19 mouse cellular contexts compared by ENCODE assay signal in the genomic region with DNA sequence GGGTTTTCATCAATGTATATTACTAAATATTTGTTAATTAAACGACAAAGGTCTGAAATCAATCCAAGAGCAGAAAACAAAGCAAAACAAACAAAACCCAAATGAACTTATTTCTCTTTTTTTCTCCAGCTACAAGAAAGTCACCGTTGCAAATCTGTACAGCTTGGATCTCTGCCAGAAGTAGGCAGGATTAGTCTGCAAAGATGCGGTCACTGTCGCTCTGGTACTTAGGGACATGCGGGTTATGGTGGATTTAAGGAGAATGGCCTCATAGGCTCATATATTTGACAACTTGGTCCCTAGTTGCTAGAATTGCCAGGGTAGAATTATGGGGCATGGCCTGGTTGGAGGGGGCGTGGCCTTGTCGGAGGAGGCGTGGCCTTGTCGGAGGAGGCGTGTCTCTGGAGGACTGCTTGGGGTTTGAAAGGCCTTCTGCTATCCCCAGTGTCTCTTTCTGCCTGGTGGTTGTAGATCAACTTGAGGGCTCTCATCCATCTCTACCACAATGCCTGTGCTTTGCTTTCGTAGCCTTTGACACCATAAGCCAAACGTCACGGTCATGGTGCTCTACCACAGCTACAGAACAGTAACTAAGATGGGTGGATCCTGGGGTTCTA. TPM values are rescaled to one million over a fixed set of nuclear protein-coding genes. Genes with fewer than 3 reads are reported as not detected.
DNase-seq lines count a peak whose midpoint lies in the region; ATAC-seq and TF ChIP-seq lines count a peak whose summit lies in the region.
"Had no signal": no experiment of that assay in that cellular context is flagged by ENCODE, and none has a peak within 500 bp of the region (broad histone marks: within the 10 kb centered on the region; RNA-seq: fewer than 3 reads in every experiment).

No protein-coding gene starts in this region.

- peak; percentile 29 for DNase-seq in CD4-positive, CD25-positive, alpha-beta regulatory T cell, adult 2 months (ENCODE audit: low read depth, low spot score)
- DNase-seq in neural tube, embryonic 11.5 days (ENCODE audit: low spot score): peak; percentile 42
- DNase-seq in neural tube, embryonic 10.5 days (ENCODE audit: extremely low spot score, low spot score): no peak
- DNase-seq in liver, embryonic 13.5 days: peak; percentile 10
- DNase-seq in testis, postnatal 14 days (ENCODE audit: low spot score): peak; percentile 17
- DNase-seq in forebrain, embryonic 14.5 days (ENCODE audit: low spot score): no peak
- no peak for DNase-seq in left cerebral cortex, adult 2 months (ENCODE audit: extremely low spot score in 1 of 2, low spot score in 2 of 2)
- DNase-seq: cerebellum, adult 9-11 months; lung, adult 18-20 months; lung, postnatal 36 days; spleen, adult 18-20 months; thymus, postnatal 14 days had no signal

- no peak overlapping the region for H3K9ac ChIP-seq in neural tube, embryonic 11.5 days (ENCODE audit: low read length)
- no peak overlapping the region for H3K9ac ChIP-seq in liver, embryonic 13.5 days
- H3K9ac ChIP-seq in forebrain, embryonic 14.5 days (ENCODE audit: low read length): no peak overlapping the region
- H3K9ac ChIP-seq: embryonic facial prominence, embryonic 15.5 days; forebrain, embryonic 12.5 days; limb, embryonic 12.5 days; midbrain, embryonic 12.5 days had no signal

- no peak overlapping the region for H3K4me2 ChIP-seq in neural tube, embryonic 11.5 days (ENCODE audit: low read depth)
- H3K4me2 ChIP-seq in liver, embryonic 13.5 days: no peak overlapping the region
- no peak overlapping the region for H3K4me2 ChIP-seq in forebrain, embryonic 14.5 days (ENCODE audit: low read length)
- H3K4me2 ChIP-seq: embryonic facial prominence, embryonic 15.5 days; forebrain, embryonic 12.5 days; limb, embryonic 12.5 days; midbrain, embryonic 12.5 days had no signal

- ATAC-seq in CD4-positive, CD25-positive, alpha-beta regulatory T cell, adult 4 months: no peak
- ATAC-seq in neural tube, embryonic 11.5 days (ENCODE audit: insufficient read depth, low FRiP score, low TSS enrichment): peak; percentile 55; the same call in 1 of the 2 replicates
- ATAC-seq in liver, embryonic 13.5 days (ENCODE audit: low read depth): no peak
- no peak for ATAC-seq in forebrain, embryonic 14.5 days
- ATAC-seq: intestine, embryonic 16.5 days; Patski had no signal

- intact Hi-C loops in left cerebral cortex, adult 2 months (cut with DNase I): no loop called here

- H3K27me3 ChIP-seq in neural tube, embryonic 11.5 days (ENCODE audit: control insufficient read depth, insufficient read depth, low read length): no peaks in the 10 kb centered on the region
- H3K27me3 ChIP-seq in liver, embryonic 13.5 days: no peaks in the 10 kb centered on the region
- no peaks in the 10 kb centered on the region for H3K27me3 ChIP-seq in forebrain, embryonic 14.5 days (replicated peaks; ENCODE audit: control insufficient read depth, insufficient read depth, low read length)
- H3K27me3 ChIP-seq: embryonic facial prominence, embryonic 15.5 days; forebrain, embryonic 12.5 days; limb, embryonic 12.5 days; midbrain, embryonic 12.5 days; Patski had no signal

- H3K4me3 ChIP-seq in neural tube, embryonic 11.5 days (ENCODE audit: low read depth, low read length): no peak overlapping the region
- H3K4me3 ChIP-seq in liver, embryonic 13.5 days (replicated peaks): no peak overlapping the region
- no peak overlapping the region for H3K4me3 ChIP-seq in forebrain, embryonic 14.5 days (ENCODE audit: low read depth, low read length)
- no peak overlapping the region for H3K4me3 ChIP-seq in left cerebral cortex, adult 2 months
- H3K4me3 ChIP-seq: embryonic facial prominence, embryonic 15.5 days; forebrain, embryonic 12.5 days; limb, embryonic 12.5 days; midbrain, embryonic 12.5 days had no signal

- no peaks in the 10 kb centered on the region for H3K36me3 ChIP-seq in neural tube, embryonic 11.5 days (ENCODE audit: control insufficient read depth, insufficient read depth, low read length)
- H3K36me3 ChIP-seq in liver, embryonic 13.5 days: no peaks in the 10 kb centered on the region
- no peaks in the 10 kb centered on the region for H3K36me3 ChIP-seq in forebrain, embryonic 14.5 days (ENCODE audit: control insufficient read depth, insufficient read depth, low read length)
- H3K36me3 ChIP-seq: embryonic facial prominence, embryonic 15.5 days; forebrain, embryonic 12.5 days; limb, embryonic 12.5 days; midbrain, embryonic 12.5 days had no signal

- H3K4me1 ChIP-seq in neural tube, embryonic 11.5 days (ENCODE audit: control insufficient read depth, insufficient read depth, low read length): no peaks in the 10 kb centered on the region
- peaks cover 3% of the 10 kb centered on the region for H3K4me1 ChIP-seq in liver, embryonic 13.5 days (replicated peaks)
- H3K4me1 ChIP-seq in forebrain, embryonic 14.5 days (ENCODE audit: control insufficient read depth, insufficient read depth, low read length): no peaks in the 10 kb centered on the region
- H3K4me1 ChIP-seq: embryonic facial prominence, embryonic 15.5 days; forebrain, embryonic 12.5 days; limb, embryonic 12.5 days; midbrain, embryonic 12.5 days had no signal

- TF ChIP-seq CTCF in left cerebral cortex, adult 2 months (IDR thresholded peaks at IDR 0.05): no peak

- no peak overlapping the region for H3K27ac ChIP-seq in neural tube, embryonic 11.5 days (ENCODE audit: low read depth, low read length)
- no peak overlapping the region for H3K27ac ChIP-seq in liver, embryonic 13.5 days
- H3K27ac ChIP-seq in forebrain, embryonic 14.5 days (ENCODE audit: low read depth, low read length): no peak overlapping the region
- no peak overlapping the region for H3K27ac ChIP-seq in left cerebral cortex, adult 2 months
- H3K27ac ChIP-seq: embryonic facial prominence, embryonic 15.5 days; forebrain, embryonic 12.5 days; limb, embryonic 12.5 days; midbrain, embryonic 12.5 days had no signal

- WGBS in neural tube, embryonic 11.5 days: 71% methylated on average over 13 of the region's 13 CpGs
- WGBS in liver, embryonic 13.5 days (ENCODE audit: insufficient replicate concordance): 68% methylated on average over 13 of the region's 13 CpGs
- 85% methylated on average over 13 of the region's 13 CpGs for WGBS in forebrain, embryonic 14.5 days

- H3K9me3 ChIP-seq in neural tube, embryonic 11.5 days (ENCODE audit: control insufficient read depth, low read length): no peaks in the 10 kb centered on the region
- no peaks in the 10 kb centered on the region for H3K9me3 ChIP-seq in liver, embryonic 13.5 days (replicated peaks)
- no peaks in the 10 kb centered on the region for H3K9me3 ChIP-seq in forebrain, embryonic 14.5 days (replicated peaks; ENCODE audit: control insufficient read depth, low read length)
- H3K9me3 ChIP-seq: embryonic facial prominence, embryonic 15.5 days; forebrain, embryonic 12.5 days; limb, embryonic 12.5 days; midbrain, embryonic 12.5 days had no signal

RNA-seq across cellular contexts. Expression of a gene that starts 46.6 kb away (rescaled TPM):
- polyA plus RNA-seq in CD4-positive, CD25-positive, alpha-beta regulatory T cell, adult 4 months (2017; shearing (Covaris generic)): 100 to 1,000 TPM in 1 of 2 experiments, 10 to 100 TPM in 1; 99.1 to 129 TPM
- 33.4 and 33.6 TPM in 2 replicates for polyA plus RNA-seq in neural tube, embryonic 11.5 days (2014; fragmentation: Nextera tagmentation; extraction: Ambion mirVana)
- 17.5 and 20.3 TPM in 2 replicates for polyA plus RNA-seq in liver, embryonic 13.5 days (2015; fragmentation: Nextera tagmentation; extraction: Ambion mirVana)
- polyA plus RNA-seq in forebrain, embryonic 14.5 days (2014; fragmentation: Nextera tagmentation; extraction: Ambion mirVana): 43.8 and 54.4 TPM in 2 replicates
- 10 to 100 TPM; 86.8 to 92.8 TPM for total RNA-seq in left cerebral cortex, adult 2 months (2021)

Comparison
In these comparisons a context has a peak if more than half of its experiments do, and no peak if none do; other contexts are left out.
1. DNase-seq: peak in CD4-positive, CD25-positive, alpha-beta regulatory T cell, adult 2 months (single experiment), neural tube, embryonic 11.5 days (single experiment), liver, embryonic 13.5 days (single experiment) and testis, postnatal 14 days (single experiment); none in neural tube, embryonic 10.5 days (single experiment), forebrain, embryonic 14.5 days (single experiment) and left cerebral cortex, adult 2 months (0 of 2).